Mouse (Mus musculus) spleen, postnatal 36 days (tissue): Measurements from ENCODE around the gene Olfr452.

Source experiments
- DNase-seq, 2 experiments: peaks; one replicate each; pipeline ENCODE4 v3.0.0; 2022; ENCODE audit warnings: low spot score in 2 of 2, mixed read lengths in 1 of 2

Olfr452 gene

GRCm38 (mm10) chr6:42784793-42785192, at the start of gene Olfr452:
Gene Olfr452 (plus strand): TSS chr6:42785093.
- no peak for DNase-seq

- DNase-seq = no peak
These were observed 45.8 kb upstream of the Olfr452 start, which contains the start of gene Olfr453 for GRCm38 (mm10) chr6:42739071-42739470. Gene Olfr453 (plus strand): TSS chr6:42739371.

- no peak for DNase-seq
These were observed 42.6 kb upstream of the Olfr452 start for GRCm38 (mm10) chr6:42742303-42742702.

GRCm38 (mm10) chr6:42747846-42748245, 37.0 kb upstream of the Olfr452 start:
- DNase-seq = no peak

- DNase-seq = no peak
These were observed 28.8 kb upstream of the Olfr452 start, which contains the start of gene Olfr38 for GRCm38 (mm10) chr6:42756104-42756503. Gene Olfr38 (plus strand): TSS chr6:42756404.

- no peak for DNase-seq
These were observed 7.8 kb upstream of the Olfr452 start for GRCm38 (mm10) chr6:42777066-42777465.

GRCm38 (mm10) chr6:42790247-42790948, 5.5 kb downstream of the Olfr452 start:
- no peak for DNase-seq

- no peak for DNase-seq
These were observed 6.2 kb downstream of the Olfr452 start for GRCm38 (mm10) chr6:42790949-42791556.

DNA sequence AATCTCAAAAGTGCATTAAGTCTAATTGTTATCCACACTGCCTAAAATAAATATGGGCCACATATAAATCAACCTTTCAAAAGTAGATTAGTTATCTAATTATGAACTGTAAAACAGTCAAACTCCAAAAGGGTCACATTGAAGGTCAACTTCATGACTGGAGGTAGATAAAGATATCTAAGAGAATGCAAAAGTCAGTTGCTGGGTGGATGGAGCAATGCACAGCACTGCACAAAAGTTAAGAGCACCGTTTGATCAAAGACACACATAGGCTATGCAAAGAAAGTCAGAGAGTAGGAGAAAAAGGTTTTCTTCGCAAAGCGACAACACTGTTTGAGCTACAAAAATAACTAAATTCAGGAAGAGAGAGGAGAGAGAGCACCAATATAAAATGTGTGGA, 10.1 kb downstream of the Olfr452 start:
- DNase-seq = no peak

GRCm38 (mm10) chr6:42811639-42812038, 26.7 kb downstream of the Olfr452 start, which contains the start of gene Olfr450:
Gene Olfr450 (plus strand): TSS chr6:42811939.
- DNase-seq = no peak

DNA sequence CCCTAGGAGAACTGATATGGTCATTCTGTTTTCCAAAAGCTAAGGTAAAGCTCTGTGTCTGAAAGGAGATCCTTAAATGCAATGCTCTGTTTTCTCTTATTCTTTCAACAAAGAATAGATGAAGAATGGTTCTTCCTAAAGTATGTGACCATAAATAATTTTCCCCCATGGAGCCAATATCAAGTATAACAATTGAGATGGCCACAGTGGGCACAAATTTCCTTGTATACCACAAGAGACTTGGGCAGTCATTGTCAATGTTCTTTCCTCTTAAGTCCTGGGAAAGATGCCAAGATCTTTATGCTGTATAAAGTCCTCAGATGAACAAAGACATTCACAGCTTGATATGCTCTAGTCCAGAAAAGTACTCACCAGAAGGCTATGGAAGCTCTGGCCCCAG, 49.2 kb downstream of the Olfr452 start, which contains the start of gene Olfr449:
Olfr449 (plus strand) TSS at position 301 of the 400 bp plus-strand sequence.
- DNase-seq = no peak
